Mouse (Mus musculus) liver, embryonic 11.5 days (tissue): ENCODE data around the gene Nckap1l. TPM values are rescaled to one million over a fixed set of nuclear protein-coding genes. Genes with fewer than 3 reads are reported as not detected.
A peak's percentile ranks its signal among the peaks of the same experiment; 100 is the strongest.

Experiments used
- ATAC-seq: fragments of 200-750 bp; cut with Nextera tagmentation; replicated peaks from 2 replicates; pipeline ENCODE4 v1.8.0; 2017; ENCODE audit warnings: moderate number of reproducible peaks, mild to moderate bottlenecking, moderate TSS enrichment, moderate library complexity; ENCODE audit not compliant: low FRiP score
- DNase-seq: peaks from one replicate; pipeline ENCODE4 v3.0.0-alpha.2; 2017; ENCODE audit warnings: low spot score
- H3K27ac ChIP-seq: fragments of 300-500 bp; sonication (generic); 2 replicates; pipeline ENCODE4 v1.5.1; 2014; ENCODE audit warnings: mild to moderate bottlenecking, low read depth, low read length, control low read depth
- H3K27me3 ChIP-seq: fragments of 300-500 bp; sonication (generic); replicated peaks from 2 replicates; pipeline ENCODE4 v1.6.1; 2014; ENCODE audit warnings: low read length, mixed read lengths; ENCODE audit not compliant: control insufficient read depth, insufficient read depth
- H3K36me3 ChIP-seq: fragments of 300-500 bp; sonication (generic); 2 replicates; pipeline ENCODE4 v1.6.1; 2014; ENCODE audit warnings: mild to moderate bottlenecking, low read length, moderate library complexity, mixed read lengths; ENCODE audit not compliant: control insufficient read depth, insufficient read depth
- H3K4me1 ChIP-seq: fragments of 300-500 bp; sonication (generic); replicated peaks from 2 replicates; pipeline ENCODE4 v1.6.1; 2014; ENCODE audit warnings: low read length, mixed read lengths; ENCODE audit not compliant: control insufficient read depth, insufficient read depth
- H3K4me2 ChIP-seq: fragments of 300-500 bp; sonication (generic); 2 replicates; pipeline ENCODE4 v1.6.1; 2014; ENCODE audit warnings: mild to moderate bottlenecking, control low read depth, moderate library complexity
- H3K4me3 ChIP-seq: fragments of 300-500 bp; sonication (generic); 2 replicates; pipeline ENCODE4 v1.5.1; 2014; ENCODE audit warnings: low read depth, low read length, control low read depth
- H3K9ac ChIP-seq: fragments of 300-500 bp; sonication (generic); 2 replicates; pipeline ENCODE4 v1.6.1; 2014; ENCODE audit warnings: low read depth, low read length, control low read depth
- H3K9me3 ChIP-seq: fragments of 300-500 bp; sonication (generic); 2 replicates; pipeline ENCODE4 v1.6.1; 2016; ENCODE audit warnings: low read length, inconsistent platforms, mixed read lengths; ENCODE audit not compliant: control insufficient read depth
- WGBS: fragments of 180-500 bp; shearing (Covaris S2); extraction: QIAGEN DNeasy Blood & Tissue Kit; methylation state at CpG from one replicate; pipeline ENCODE4 v1.1.7; 2014; 5-methylcytosine and 5-hydroxymethylcytosine counted together
- polyA plus RNA-seq: library from polyadenylated mRNA; unstranded; fragments of >200 nt; fragmentation: Nextera tagmentation; extraction: Ambion mirVana; gene quantifications from 2 replicates; pipeline ENCODE4 v1.2.1, GENCODE M21; 2014

The Nckap1l gene
- polyA plus RNA-seq, 1 experiment from 2014 or later, result 11.2 TPM

GRCm38 (mm10) chr15:103503660-103504059, 50.1 kb downstream of the Nckap1l start:
- Histone ChIP-seq H3K4me2 (peak overlapping the region; percentile 86), H3K4me3 (peak overlapping the region; percentile 54; the same call in 1 of the 2 replicates)
- DNase-seq, result no peak

DNA sequence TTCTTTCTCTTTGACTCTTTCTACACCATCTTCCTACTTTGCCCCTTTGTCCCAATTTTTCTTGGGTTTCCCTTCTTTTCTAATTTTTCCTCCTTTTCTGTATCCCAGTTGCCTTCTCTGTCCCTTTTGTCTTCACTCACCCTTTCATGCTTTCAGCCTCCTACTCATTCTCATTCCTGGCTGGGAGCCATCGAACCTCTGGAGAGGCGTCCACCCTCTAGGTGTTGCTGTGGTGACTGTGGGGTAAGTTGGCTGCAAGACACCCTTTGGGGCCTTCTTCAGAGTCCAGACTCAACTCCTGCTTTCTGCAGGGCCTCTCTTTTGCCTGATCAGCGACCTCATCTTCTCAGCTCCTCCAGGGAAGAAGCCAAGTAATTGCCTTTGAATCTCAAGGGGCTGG, 55.7 kb downstream of the Nckap1l start:
- WGBS, result 58% methylated on average over 3 of the region's 3 CpGs
- no peak overlapping the region for H3K4me2 ChIP-seq
- no peak for ATAC-seq

More at GRCm38 (mm10) chr15:103503660-103504059, 50.1 kb downstream of the Nckap1l start:
- 42% methylated on average over 12 of the region's 12 CpGs for WGBS
- Histone ChIP-seq H3K27ac (no peak overlapping the region), H3K9me3 (no peaks in the 10 kb centered on the region), H3K4me1 (no peaks in the 10 kb centered on the region), H3K9ac (no peak overlapping the region), H3K27me3 (peaks cover 40% of the 10 kb centered on the region), H3K36me3 (no peaks in the 10 kb centered on the region)
- no peak for ATAC-seq

DNA sequence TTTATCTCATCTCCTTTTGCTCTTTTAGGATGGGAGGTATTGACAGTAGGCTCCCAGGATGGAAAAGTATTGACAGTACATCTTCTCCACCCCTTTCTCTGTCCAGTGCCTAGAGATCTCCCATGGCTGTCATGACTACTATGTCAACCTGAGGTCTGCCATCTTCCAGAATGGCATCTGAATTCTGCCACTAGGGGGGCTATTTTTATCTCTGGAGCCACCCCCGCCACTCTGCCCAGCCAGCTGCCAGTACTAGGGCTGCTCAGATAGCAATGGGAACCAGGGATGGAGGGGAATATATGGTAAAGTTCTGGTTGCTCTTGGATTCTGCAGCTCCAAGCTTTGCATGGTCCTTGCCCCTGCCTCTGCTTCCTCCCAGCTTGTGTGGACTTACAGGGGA, 58.1 kb downstream of the Nckap1l start:
- WGBS, result 44% methylated on average over 1 of the region's 1 CpGs
- no peak for DNase-seq
- no peak overlapping the region for H3K27ac ChIP-seq

More for the DNA sequence above, 55.7 kb downstream of the Nckap1l start:
- Histone ChIP-seq H3K4me3 (no peak overlapping the region), H3K27me3 (peaks cover 10% of the 10 kb centered on the region), H3K27ac (no peak overlapping the region), H3K36me3 (no peaks in the 10 kb centered on the region), H3K9me3 (no peaks in the 10 kb centered on the region), H3K4me1 (no peaks in the 10 kb centered on the region), H3K9ac (no peak overlapping the region)
- no peak for DNase-seq

DNA sequence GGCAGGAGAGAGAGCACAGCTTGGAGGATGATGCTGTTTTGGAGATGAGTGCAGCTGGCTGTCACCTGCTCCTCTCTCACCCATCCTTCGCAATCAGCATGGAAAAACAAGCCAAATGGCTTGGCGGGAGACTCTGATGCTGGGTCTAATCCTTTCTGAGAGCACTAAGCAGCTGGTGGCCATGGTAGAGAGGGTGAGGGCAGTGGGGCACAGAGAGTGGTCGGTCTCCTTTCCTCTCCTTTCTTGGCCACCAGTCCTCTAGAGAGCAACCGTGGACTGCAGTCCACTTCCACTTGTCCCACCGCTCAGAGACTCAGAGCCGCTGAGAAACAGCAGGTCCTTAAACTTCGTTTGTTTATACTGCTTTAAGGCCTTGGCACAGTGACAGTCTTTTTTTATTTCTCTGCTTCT, 60.0 kb downstream of the Nckap1l start:
- 19% methylated on average over 7 of the region's 7 CpGs for WGBS
- peak; percentile 26; the same call in 1 of the 2 replicates for ATAC-seq
- no peak overlapping the region for H3K9ac ChIP-seq

More for the DNA sequence above, 58.1 kb downstream of the Nckap1l start:
- Histone ChIP-seq H3K27me3 (0 out of 2 replicates have a peak, but pooled peaks cover 2% of the 10 kb centered on the region), H3K4me1 (no peaks in the 10 kb centered on the region), H3K9me3 (no peaks in the 10 kb centered on the region), H3K9ac (no peak overlapping the region), H3K36me3 (no peaks in the 10 kb centered on the region), H3K4me3 (no peak overlapping the region), H3K4me2 (no peak overlapping the region)
- no peak for ATAC-seq

GRCm38 (mm10) chr15:103514119-103514518, 60.5 kb downstream of the Nckap1l start:
- peak overlapping the region; percentile 30; the same call in 1 of the 2 replicates for H3K4me3 ChIP-seq
- no peak overlapping the region for H3K9ac ChIP-seq
- 7% methylated on average over 10 of the region's 10 CpGs for WGBS
- ATAC-seq, result peak; percentile 91
- no peak overlapping the region for H3K27ac ChIP-seq
- DNase-seq, result peak; percentile 62
- 0 out of 2 replicates have a peak, but pooled peaks cover 2% of the 10 kb centered on the region for H3K27me3 ChIP-seq
- no peaks in the 10 kb centered on the region for H3K36me3 ChIP-seq
- no peaks in the 10 kb centered on the region for H3K4me1 ChIP-seq
- H3K4me2 ChIP-seq, result peak overlapping the region; percentile 64
- no peaks in the 10 kb centered on the region for H3K9me3 ChIP-seq

More for the DNA sequence above, 60.0 kb downstream of the Nckap1l start:
- Histone ChIP-seq H3K9me3 (no peaks in the 10 kb centered on the region), H3K27me3 (0 out of 2 replicates have a peak, but pooled peaks cover 2% of the 10 kb centered on the region), H3K4me2 (peak overlapping the region; percentile 64), H3K4me3 (no peak overlapping the region), H3K4me1 (no peaks in the 10 kb centered on the region), H3K36me3 (no peaks in the 10 kb centered on the region), H3K27ac (no peak overlapping the region)
- no peak for DNase-seq

DNA sequence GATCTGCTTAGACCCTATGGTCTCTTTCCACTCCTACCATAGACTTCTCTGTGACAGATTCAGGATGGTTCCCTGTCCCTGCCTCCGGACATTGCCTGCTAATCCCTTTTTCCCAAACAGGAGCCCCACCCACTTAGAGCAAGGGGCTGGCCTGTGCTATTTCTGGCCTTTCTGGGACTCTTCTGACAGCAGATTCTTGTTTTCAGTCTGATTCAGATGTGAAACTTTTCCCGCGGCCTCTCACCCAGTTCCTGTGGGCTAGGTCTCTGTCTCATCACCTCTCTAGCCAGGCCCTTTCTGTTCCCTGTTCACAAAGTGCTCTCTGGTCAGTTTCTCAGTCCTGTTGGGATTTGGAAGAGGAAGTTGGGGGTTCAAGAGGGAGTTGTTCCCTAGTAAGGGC, 61.3 kb downstream of the Nckap1l start:
- H3K36me3 ChIP-seq, result no peaks in the 10 kb centered on the region
- H3K27me3 ChIP-seq, result 0 out of 2 replicates have a peak, but pooled peaks cover 2% of the 10 kb centered on the region
- ATAC-seq (no peak), DNase-seq (no peak)
- H3K4me3 ChIP-seq, result no peak overlapping the region
- 36% methylated on average over 3 of the region's 3 CpGs for WGBS
- no peak overlapping the region for H3K27ac ChIP-seq
- H3K4me2 ChIP-seq, result peak overlapping the region; percentile 64; the same call in 1 of the 2 replicates
- no peaks in the 10 kb centered on the region for H3K9me3 ChIP-seq
- H3K4me1 ChIP-seq, result no peaks in the 10 kb centered on the region
- no peak overlapping the region for H3K9ac ChIP-seq

DNA sequence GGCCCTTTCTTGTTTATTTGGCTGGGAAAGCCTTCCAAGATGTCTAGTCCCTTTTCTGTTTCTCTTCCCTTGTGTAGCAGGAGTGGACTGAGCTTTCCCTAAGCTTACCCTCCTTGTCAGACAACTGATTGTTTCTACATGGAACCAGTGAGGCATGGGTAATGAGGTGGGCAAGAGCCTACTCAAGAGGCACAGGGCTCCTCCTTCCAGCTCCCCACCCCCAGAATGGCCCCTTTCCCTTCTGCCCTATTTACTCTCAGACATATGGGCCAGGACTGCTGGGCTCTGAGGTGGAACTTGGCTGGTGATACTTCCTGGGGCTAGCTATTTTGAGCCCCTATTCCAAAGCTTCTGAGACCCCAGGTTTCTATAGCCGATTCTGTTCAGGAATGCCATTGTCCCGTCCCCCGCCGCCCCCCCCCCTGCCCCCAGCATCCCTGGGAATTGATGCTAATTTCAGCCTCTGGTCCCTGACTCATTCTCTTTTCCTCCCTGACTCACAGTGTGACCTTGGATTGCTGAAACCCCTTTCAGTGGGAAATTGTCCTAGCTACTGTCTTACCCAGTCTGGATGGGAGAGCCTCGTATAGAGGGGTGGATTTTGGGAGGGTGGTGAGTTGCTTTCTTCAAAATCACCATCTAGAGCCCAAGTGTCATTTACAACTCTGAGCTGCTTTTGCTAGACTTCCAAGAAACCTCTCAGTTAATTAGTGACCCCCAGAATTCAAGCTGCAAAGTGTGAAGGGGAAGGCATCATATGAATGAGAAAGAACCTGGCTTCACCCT, 65.2 kb downstream of the Nckap1l start:
- Histone ChIP-seq H3K9me3 (no peaks in the 10 kb centered on the region), H3K9ac (no peak overlapping the region), H3K27ac (no peak overlapping the region), H3K36me3 (no peaks in the 10 kb centered on the region), H3K4me1 (no peaks in the 10 kb centered on the region), H3K4me3 (no peak overlapping the region), H3K4me2 (no peak overlapping the region), H3K27me3 (0 out of 2 replicates have a peak, but pooled peaks cover 2% of the 10 kb centered on the region)
- 22% methylated on average over 5 of the region's 5 CpGs for WGBS
- ATAC-seq (no peak), DNase-seq (no peak)

DNA sequence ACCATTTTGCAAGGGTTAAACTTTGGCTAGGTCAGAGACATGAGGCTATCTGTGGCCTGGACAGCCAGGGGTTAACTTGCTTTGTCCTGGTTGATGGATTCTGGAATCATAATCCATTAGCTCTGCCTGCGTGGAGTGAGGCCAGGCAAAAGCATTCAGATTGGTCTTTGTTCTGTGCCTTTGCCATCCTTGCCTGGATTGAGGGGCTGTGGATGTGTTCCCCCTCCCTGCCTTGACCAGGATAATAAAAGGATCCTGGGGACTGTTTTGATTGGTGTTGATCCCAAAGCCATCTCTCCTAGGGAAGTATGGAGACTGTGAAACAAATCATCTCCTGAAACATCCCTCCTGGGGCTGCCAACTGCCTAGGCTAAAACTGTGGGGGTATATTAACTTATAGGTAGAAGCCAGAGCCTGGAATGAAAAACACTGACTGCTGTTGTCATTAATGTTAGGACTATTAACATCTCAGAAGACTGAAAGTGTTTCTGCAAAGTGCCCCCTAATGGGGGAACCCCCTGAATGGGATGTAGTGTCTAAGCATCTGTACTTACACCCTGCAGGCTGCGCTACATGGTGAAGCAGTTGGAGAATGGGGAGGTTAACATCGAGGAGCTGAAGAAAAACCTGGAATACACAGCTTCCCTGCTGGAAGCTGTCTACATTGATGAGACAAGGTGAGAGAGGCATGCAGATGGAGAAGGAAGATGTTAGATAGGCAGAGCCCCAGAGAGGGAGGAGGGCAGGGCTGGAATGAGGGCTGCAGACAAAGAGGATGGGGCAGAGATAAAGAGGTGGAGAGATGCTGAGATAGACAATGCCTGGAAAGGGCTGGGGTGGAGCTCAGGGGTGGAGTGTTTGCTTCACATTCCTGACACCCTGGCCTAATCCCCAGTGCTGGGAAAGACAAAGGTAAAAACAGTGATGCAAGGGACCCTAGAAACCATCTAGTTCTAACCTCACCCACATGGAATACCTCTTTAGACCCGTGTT, 66.1 kb downstream of the Nckap1l start:
- DNase-seq, result no peak
- H3K4me1 ChIP-seq, result no peaks in the 10 kb centered on the region
- H3K9ac ChIP-seq, result no peak overlapping the region
- H3K4me3 ChIP-seq, result no peak overlapping the region
- H3K27me3 ChIP-seq, result 0 out of 2 replicates have a peak, but pooled peaks cover 2% of the 10 kb centered on the region
- H3K36me3 ChIP-seq, result no peaks in the 10 kb centered on the region
- 32% methylated on average over 4 of the region's 4 CpGs for WGBS
- no peaks in the 10 kb centered on the region for H3K9me3 ChIP-seq
- H3K4me2 ChIP-seq, result no peak overlapping the region
- H3K27ac ChIP-seq, result no peak overlapping the region
- ATAC-seq, result no peak
